In genomic region chr10:112060583-112060934, GRCm38 (mm10) we compare ENCODE assay signal across 21 mouse cellular contexts. TPM values are rescaled to one million over a fixed set of nuclear protein-coding genes. Genes with fewer than 3 reads are reported as not detected.
"Had no signal": no experiment of that assay in that cellular context is flagged by ENCODE, and none has a peak within 500 bp of the region (broad histone marks: within the 10 kb centered on the region; RNA-seq: fewer than 3 reads in every experiment).

No protein-coding gene starts in this region.

RNA-seq across cellular contexts. Expression of gene Glipr1l1, which starts 0.6 kb away (rescaled TPM):
- total RNA-seq: layer of hippocampus, adult 18-20 months; layer of hippocampus, postnatal 14 days; left cerebral cortex, adult 8-10 months; left cerebral cortex, postnatal 14 days; left cerebral cortex, postnatal 4 days; megakaryocyte, adult 5-6 weeks had no signal
- polyA plus RNA-seq: intestine, embryonic 16.5 days; kidney, embryonic 16.5 days; limb, embryonic 12.5 days; limb, embryonic 15.5 days; liver, embryonic 11.5 days; liver, embryonic 14.5 days; liver, postnatal 0 days; lung, embryonic 14.5 days; lung, postnatal 0 days; macrophage; neural tube, embryonic 14.5 days; stomach, embryonic 14.5 days; stomach, postnatal 0 days; thymus, postnatal 0 days had no signal

RNA-seq across cellular contexts. Expression of gene Glipr1l2, which starts 22.6 kb away (rescaled TPM):
- total RNA-seq: layer of hippocampus, adult 18-20 months; layer of hippocampus, postnatal 14 days; left cerebral cortex, adult 8-10 months; left cerebral cortex, postnatal 14 days; left cerebral cortex, postnatal 4 days; megakaryocyte, adult 5-6 weeks; midbrain, postnatal 0 days had no signal
- polyA plus RNA-seq: intestine, embryonic 16.5 days; kidney, embryonic 16.5 days; limb, embryonic 12.5 days; limb, embryonic 15.5 days; liver, embryonic 11.5 days; liver, embryonic 14.5 days; liver, postnatal 0 days; lung, embryonic 14.5 days; lung, postnatal 0 days; macrophage; midbrain, postnatal 0 days; neural tube, embryonic 14.5 days; stomach, embryonic 14.5 days; stomach, postnatal 0 days; thymus, postnatal 0 days had no signal
